Mouse (Mus musculus): ENCODE data around the gene Pus1.

DNA sequence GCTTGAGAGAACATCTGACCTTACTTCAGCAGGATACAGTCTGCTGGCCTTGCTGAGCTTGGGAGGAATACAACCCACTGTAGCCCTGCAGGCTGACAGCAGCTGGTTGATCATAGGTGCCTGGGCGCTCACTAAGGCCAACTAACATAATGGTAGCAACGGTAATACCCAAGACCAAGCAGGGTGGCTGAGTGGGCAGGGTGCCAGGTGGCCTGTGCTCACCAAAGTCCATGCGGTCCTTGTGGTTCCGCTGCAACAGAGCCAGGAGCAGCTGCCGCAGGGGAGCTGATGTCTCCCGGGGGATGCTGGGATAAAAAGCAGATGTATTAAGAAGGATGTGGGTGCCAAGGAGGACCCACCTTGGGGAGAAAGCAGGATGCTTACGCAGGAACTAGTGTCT is 13.9 kb upstream of the Pus1 start:
- no peak for TF ChIP-seq MEF2A (IDR thresholded peaks at IDR 0.05; ENCODE audit: extremely low read depth, insufficient replicate concordance, low read depth, low read length, poor library complexity, severe bottlenecking)
- TF ChIP-seq NELFE (IDR thresholded peaks at IDR 0.05; ENCODE audit: low read depth, low read length): no peak
- no peak for TF ChIP-seq GATA1 (IDR thresholded peaks at IDR 0.05; ENCODE audit: low read depth, low read length)
- TF ChIP-seq CHD1 (IDR thresholded peaks at IDR 0.05; ENCODE audit: low read depth, low read length): no peak
- TF ChIP-seq POLR2A (IDR thresholded peaks at IDR 0.05; ENCODE audit: control insufficient read depth in 1 of 2, insufficient read depth in 1 of 2, low read depth in 1 of 2, low read length in 2 of 2, poor library complexity in 1 of 2): no peak
- no peak for TF ChIP-seq CTCF (IDR thresholded peaks at IDR 0.05 in 2 of 3, conservative IDR thresholded peaks at IDR 0.05 in 1 of 3; ENCODE audit: control insufficient read depth in 1 of 3, insufficient read depth in 1 of 3, low read depth in 2 of 3, low read length in 3 of 3, poor library complexity in 1 of 3, severe bottlenecking in 1 of 3)
- TF ChIP-seq CHD2 (IDR thresholded peaks at IDR 0.05; ENCODE audit: low read length): no peak
- no peak for TF ChIP-seq MAX (IDR thresholded peaks at IDR 0.05; ENCODE audit: low read length)
- TF ChIP-seq E2F4 (IDR thresholded peaks at IDR 0.05; ENCODE audit: borderline replicate concordance, low read depth, low read length): no peak
- no peak for TF ChIP-seq GABPA (IDR thresholded peaks at IDR 0.05; ENCODE audit: low read depth, low read length)
- no peak for TF ChIP-seq ELF1 (IDR thresholded peaks at IDR 0.05; ENCODE audit: low read depth, low read length)
- TF ChIP-seq MAFK (IDR thresholded peaks at IDR 0.05; ENCODE audit: borderline replicate concordance, low read depth, low read length): no peak
- TF ChIP-seq EP300 (IDR thresholded peaks at IDR 0.05; ENCODE audit: low read depth in 1 of 2, low read length in 2 of 2): no peak

Data from MEL (cell line).